Mouse (Mus musculus) right cerebral cortex, postnatal 10 days (tissue): Measurements from ENCODE around the gene Fam160b1.

Source experiments
- DNase-seq, 2 experiments: peaks; one replicate each; pipeline ENCODE4 v3.0.0; 2021; ENCODE audit warnings: low spot score in 2 of 2

Gene Fam160b1

DNA sequence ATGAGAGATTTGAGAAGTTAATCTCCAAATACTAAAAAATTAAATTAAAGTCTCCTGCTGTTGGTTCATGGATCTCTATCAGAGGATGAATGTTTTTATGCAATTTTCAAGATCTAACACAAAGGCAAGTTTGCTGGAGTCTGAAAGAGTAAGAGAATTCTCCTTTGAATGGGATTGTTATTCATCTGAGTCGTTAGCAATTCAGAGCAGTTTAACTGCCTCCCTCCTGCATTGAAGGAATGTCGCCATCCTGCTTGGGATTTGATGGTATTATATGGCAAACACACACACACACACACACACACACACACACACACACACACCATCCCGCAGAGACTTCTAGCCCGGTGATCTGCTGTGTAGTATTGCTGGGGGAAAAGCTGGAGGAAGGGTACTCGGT is 6.1 kb downstream of the Fam160b1 start:
- DNase-seq = no peak

DNA sequence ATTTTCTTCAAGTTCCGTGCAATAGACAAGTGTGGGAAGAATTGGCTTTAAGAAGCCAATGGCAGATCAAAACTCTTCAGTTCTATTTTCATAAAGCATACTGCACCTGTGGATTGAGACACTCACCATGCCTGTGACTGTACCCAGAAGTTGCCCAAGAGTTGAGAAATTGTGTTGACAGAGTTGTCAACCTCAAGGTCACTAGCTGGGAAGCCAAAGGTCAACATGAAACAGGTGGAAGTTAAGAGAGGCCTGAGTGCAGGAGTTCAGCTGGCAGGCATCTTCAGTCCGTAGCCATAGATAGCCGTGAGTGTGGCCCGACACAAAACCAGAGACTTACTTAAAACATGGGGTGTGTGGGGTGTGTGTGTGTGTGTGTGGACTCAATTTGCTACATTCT is 6.7 kb downstream of the Fam160b1 start:
- DNase-seq = no peak

DNA sequence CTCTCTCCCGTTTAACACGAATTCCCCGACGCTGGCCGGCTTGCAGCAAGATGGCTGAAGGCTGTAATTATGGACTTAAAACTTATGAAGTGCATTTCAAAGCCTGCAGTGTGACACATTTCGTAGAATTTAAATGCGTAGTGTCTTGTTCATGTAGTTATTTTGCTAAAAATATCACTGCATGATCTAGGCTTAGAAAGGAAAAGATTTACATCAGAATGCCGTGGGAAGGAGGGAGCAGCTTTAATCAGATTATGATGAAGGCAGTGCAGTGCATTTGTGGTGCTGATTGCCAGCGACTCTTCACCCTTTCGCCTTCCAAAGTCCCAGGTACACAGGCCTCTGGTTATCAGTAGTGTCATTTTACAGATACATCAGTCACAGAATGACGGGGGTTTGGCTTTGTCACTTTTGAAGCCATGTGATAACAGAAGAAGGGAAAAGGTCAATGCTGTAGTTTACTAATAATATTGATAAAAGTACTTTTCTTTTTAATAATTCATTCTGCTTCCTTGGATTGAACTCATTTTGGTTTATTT is 7.4 kb downstream of the Fam160b1 start:
- no peak for DNase-seq

DNA sequence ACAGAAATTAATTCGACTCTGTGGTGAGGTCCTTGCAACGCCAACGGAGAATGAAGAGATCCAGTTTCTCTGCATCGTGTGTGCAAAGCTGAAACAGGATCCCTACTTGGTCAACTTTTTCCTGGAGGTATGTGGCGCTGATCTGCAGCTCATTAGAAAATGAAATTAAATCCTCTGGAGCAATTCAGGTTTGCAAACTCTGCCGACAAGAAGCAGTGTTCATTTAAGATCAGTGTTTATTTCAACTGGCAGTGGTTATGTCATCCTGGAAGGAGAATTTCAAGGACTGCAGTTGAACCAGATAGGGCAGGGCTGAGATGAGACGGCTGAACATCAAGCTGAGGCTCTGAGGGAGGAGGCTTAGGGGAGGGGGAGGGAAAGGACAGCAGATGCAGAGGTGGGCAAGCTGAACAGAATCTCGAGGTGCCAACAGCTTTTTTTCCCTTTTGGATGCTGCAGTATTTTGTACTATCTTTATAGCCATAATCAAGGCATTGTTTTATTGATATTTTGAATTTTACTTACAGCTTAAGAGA is 12.9 kb downstream of the Fam160b1 start:
- DNase-seq = no peak

DNA sequence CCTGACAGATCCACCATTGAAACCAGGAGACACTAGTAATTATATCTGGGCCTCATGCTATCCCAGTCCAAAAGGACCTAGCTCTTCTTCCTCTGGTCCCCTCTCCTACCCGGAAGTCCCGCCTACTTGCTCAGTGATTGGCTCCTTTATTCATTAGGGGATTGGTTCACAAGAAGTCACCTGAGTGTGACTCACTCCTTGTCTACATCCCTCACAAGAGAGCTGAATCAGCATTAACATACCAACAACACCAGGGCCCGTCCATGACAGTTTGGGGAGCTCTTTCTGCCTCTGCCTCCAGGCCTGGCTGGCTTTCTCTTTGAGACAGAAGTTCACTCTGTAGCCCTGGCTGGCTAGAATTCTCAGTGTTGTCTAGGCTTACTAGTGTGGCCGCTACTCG is 14.7 kb downstream of the Fam160b1 start:
- DNase-seq = no peak

DNA sequence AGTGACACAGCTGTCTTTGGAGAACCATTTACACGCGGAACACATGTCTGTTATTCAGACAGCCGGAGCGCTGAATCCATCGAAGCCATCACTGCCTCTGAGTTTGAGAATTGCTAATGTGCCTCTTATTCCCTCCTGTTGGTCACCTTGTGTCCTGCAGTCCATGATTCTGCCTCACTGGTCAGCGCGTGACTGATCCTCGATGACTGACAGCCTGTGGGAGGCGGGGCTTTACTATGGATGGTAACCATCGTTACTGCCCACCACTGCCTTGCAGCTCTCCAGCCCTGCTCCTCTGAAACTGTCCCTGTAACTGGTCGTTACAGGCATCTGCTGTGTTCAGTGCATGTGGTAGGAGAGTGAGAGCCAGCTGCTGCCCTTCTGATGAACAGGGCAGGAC is 15.3 kb downstream of the Fam160b1 start:
- no peak for DNase-seq

DNA sequence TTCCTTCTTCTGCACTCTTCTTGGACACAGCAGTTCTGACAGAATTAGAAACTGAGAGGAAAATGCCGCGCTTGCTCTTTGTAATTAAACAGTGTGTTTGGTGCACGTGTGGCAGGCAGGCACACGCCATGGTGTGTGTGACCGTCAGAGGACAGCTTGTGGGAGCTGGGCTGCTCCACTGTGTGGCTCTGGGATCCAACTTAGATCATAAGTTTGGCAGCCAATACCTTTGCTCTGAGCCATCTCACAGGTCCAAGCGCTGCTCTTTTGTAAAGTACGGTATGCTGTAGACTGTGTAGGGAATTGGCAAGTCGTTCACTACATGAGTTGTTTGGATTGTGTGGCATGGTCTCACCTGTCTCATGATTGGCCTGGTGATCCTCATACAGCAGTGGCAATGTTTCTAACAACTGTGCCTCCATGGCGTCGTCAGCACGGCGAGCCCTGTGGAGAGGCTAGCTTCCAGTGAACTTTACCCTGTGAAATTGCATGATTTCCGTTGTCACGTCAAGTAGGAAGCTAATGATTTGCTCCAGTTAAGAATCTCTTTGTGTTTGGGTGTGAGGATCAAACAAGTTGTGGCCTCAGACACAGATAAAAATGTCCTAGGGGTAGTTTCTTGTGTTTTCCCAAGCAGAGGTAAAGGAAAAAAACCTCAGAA is 16.7 kb downstream of the Fam160b1 start:
- no peak for DNase-seq

DNA sequence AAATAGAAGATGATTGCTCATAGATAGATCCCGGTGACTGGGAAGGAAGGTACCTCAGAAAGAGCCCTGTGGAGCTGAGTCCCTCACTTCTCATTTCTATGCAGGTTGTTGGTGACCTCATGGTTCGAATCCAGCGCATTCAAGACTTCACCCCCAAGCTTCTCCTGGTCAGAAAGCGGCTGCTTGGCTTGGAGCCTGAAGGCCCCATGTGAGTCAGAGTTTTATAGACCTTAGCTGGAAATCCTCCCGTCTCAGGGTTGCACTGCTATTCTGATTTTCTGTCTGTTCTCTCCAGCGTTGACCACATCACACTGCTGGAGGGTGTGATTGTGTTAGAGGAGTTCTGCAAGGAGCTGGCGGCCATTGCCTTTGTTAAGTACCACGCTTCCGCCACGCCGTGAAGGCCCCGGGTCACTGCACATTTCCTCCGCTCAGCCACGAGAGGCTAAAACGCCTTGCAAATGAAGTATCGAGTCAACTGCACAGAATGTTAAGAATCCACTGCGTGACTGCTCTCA is 25.8 kb downstream of the Fam160b1 start:
- DNase-seq = no peak

DNA sequence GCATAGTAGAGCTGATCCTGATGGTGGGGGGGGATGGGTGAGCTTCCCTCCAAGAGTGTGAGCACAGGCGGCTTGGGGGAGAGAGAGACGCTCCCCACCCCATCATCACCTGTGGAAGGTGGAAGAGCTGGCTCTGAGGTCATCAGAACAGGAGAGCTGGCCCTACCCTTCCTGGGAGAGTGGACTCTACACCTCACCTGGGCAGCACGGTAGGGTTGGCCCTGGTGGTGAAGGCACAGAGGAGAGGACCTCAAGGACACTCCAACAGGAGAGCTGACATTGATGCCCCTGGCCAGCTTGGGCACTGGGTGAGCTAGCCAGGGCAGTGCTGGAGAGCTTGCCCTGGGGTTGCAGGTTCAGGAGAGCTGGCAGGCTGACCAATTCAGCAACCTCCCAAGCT is 31.1 kb downstream of the Fam160b1 start:
- DNase-seq = no peak

DNA sequence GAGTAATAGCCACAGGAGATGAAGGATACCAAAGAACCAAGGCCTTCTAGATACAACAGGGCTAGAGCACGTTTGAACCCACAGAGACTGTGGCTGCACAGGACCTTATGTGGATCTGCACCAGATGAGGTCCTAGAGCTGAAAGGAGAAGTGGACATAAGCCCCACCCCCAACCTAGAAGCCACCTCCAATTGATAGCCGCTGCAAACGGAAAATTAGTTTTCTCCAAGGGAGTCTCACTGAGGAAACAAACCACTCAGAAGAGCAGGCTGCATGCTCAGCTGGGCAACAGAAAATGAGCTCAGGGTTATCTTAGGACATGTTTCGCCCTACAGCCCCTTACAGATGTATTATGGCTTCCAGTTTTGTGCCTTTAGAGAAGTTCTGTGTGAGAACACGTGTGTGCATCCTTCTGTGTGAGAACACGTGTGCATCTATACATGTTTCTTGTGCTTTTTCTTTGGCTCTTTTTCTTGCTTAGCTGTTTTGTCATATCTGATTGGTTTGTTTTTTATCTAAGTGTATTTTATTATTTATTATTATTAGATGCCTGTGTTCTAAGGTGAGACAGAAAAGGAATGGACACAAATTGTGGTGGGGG is 33.0 kb downstream of the Fam160b1 start:
- no peak for DNase-seq

DNA sequence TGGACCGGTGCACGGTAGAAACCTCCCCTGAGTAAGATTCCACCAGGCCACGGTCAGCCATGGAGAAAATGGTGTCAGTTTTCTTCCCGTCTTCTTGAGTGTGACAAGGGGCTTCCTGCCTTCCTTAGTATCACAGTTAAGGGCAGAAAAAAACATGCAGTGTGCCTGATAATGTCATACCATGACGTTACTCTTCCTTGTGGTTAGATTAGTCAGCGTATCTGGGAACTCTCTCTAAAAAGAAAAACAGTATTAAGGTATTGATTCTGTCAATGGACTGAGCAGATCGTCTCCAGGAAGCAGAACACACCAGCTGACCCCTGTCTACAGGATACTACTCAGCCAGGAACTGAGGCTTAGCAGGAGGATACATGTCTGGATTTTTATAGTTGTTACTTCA is 36.1 kb downstream of the Fam160b1 start:
- no peak for DNase-seq

DNA sequence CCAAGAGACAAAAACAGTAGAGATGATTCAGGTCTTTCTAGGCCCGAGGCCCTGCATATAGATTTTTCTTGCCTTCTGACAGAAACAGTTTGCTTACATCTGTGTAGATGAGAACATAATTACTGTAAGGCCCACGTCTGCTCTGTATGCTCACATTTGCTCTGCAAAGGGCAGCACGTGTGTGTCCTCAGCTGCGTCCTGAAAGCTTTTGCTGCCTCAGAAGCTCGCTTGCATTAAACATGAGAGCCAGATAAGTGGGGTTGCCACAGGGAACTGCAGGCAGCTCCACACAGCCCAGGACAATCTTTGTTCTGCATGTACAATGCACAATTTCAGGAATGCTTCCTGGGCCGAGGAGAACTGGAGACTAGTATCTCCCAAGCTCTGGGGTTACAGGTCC is 41.9 kb downstream of the Fam160b1 start:
- no peak for DNase-seq

DNA sequence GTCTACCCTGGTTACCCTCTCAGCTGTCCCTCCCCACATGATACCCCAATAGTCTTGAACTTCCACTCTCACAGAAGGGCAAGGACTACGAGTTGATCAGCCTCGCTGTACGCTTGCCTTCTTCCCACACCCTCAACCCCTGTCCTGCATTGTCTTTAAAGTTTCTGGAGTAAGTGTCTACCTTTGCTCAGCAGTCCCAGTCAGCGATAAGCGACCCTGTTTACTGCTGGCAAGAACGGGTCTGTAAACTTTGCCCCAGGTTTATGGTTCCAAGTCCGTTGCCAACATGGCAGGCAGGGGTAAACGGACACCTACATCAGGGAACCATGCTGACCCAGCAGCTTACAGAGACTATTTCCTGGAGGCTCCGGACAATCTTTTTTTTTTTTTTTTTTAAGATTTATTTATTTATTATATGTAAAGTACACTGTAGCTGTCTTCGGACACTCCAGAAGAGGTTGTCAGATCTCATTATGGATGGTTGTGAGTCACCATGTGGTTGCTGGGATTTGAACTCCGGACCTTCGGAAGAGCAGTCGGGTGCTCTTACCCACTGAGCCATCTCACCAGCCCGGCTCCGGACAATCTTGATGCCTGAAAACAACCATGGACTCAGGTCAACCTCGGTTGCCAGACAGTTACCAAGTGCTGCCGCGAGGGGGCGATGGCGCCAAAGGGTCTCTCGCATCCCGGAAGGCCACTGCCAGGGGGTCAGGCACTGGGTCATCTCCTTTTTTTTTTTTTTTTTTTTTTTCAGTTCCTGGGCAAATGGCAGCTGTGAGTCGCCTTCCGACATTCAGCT is 43.4 kb downstream of the Fam160b1 start:
- DNase-seq = peak; percentile 57 to 74

DNA sequence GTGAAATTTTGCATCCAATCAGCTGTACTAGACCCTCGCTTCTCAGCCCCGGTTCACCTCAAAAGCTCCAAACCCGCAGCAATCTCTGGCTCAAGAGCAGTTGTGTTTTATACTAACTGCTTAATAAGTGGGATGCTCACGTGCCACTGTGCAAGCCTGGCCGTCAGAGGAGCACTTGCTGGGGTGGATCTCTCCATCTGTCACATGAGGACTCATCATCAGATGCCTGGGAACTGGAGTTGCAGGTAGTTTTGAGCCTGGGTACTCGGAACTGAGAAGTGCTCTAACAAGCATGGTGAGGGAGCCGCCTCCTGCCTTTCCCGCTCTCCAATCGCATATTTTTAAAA is 44.0 kb downstream of the Fam160b1 start:
- DNase-seq = no peak

DNA sequence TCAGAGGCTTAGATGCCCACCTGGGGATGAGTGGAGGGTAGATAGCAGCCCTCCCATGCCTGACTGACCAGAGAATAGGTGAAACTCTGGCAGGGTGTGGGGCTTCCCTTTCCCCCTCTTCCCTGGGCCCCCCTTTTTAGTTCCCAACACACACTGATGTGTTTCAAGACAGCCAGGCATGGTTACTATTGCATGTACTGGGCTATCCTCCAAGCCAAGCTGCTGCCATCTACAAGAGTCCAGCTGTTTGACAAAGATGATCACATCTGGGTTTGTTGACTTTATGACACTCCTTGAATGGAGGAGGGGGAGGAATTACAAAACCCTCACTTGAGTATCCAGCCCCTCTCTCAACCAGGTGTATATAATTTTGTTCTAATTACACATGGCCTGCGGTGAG is 47.5 kb downstream of the Fam160b1 start:
- DNase-seq = no peak

DNA sequence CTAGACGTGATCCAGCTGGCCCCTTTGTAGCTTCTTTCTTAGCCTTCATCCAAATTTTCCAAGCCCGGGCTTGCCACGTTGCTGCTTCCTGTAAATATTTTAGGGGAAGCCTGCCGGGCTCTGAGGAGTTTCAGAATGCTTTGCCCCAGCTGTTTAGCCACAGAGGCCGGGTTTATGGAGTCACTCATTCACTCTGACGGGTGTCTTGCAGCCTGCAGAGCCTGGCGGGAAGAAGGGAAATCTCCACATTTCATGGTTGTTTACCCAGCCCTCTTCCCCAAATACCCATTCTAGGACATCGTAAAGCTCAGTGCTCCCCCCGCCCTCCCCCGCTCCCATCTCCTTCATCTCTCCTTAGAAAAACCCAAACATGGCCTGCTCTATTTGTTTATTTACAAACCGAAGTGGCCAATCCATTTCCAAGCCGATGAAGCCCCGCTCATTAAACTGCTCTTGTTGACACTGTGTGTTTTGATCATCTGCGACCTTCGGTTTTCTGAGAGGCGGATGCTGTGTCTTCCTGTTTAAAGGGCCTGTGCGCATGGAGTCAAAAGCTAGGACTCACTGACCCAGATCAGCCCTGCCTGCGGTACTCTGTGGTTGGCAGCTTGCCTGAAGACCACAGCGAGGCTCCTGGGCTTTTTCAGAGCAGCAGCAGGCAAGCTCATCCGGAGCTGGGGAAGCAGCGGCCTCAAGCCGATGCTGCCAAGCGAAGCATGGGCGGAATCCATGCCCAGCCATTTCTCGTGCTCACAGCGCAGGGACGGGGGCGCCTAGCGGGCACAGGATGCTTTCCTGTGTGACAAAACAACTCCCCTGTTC is 51.1 kb downstream of the Fam160b1 start:
- DNase-seq = peak; percentile 83 to 84

DNA sequence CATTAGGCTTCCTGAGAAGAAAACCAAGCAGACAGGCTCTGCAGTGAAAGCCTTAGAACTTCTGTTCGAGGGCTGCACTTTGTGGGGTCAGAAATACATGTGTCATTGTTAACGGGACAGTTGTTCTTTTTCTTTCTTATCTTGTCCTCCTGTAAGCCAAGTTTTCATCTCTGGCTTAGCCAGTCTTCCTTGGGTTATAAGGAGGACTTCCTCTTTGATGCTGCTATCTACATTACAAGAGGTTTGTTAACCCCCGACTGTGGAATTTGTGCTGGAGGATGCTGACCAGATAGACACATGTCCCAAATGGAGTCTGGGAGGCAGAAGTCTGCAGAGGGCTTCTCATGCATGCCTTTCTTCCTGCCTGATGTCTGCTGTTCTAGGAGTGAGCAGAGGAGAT is 52.7 kb downstream of the Fam160b1 start:
- DNase-seq = no peak

DNA sequence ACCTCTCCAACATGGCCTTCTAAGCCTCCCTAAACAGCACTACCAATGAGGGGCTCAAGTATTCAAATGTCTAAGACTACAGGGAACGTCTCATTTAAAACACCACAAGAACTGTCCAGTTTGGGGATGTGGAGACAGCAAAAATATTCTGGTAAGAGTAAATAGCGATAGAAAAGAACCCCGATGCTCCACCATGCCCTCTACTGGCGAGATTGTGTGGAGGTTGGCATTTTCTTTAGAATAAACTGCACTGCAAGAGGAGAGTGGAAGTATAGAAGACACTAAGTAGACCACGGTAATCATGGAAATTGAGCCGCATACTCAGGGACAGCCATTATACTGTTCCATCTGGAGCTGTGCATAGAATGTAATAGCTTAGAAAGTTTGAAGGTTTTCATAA is 53.4 kb downstream of the Fam160b1 start:
- DNase-seq = no peak

DNA sequence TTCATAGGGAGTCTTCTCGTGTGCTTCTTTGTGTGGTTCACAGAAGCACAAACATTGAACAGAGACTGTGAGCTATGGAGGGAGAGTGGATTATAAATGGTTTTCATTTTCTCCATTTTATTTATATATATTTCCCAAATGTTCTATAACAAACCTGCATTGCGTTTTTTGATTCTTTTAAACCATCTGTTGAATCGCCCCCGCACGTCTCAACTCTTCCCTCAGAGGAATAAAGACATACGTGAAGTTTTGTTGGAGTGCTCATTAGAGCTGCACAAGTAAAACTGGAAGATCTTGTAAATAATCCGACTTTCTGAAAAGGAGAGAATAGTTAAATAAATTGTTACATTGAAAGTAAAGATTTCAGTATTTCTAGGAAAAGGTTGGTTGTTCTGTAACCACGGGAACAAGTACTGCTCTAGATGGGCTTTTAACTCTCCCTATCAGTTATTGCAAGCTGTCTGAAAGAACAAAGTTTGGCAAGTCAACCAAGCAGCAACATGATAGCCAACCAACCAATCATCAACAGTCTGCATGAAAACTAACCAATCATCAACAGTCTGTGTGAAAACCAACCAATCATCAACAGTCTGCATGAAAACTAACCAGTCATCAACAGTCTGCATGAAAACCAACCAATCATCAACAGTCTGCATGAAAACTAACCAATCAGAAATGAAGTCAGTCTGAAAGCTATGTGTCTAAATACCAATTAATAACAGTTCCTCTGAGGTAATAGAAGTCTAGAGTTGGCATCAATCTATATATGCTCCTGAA is 54.7 kb downstream of the Fam160b1 start:
- peak in 1 of 2 experiments; percentile 42 for DNase-seq

DNA sequence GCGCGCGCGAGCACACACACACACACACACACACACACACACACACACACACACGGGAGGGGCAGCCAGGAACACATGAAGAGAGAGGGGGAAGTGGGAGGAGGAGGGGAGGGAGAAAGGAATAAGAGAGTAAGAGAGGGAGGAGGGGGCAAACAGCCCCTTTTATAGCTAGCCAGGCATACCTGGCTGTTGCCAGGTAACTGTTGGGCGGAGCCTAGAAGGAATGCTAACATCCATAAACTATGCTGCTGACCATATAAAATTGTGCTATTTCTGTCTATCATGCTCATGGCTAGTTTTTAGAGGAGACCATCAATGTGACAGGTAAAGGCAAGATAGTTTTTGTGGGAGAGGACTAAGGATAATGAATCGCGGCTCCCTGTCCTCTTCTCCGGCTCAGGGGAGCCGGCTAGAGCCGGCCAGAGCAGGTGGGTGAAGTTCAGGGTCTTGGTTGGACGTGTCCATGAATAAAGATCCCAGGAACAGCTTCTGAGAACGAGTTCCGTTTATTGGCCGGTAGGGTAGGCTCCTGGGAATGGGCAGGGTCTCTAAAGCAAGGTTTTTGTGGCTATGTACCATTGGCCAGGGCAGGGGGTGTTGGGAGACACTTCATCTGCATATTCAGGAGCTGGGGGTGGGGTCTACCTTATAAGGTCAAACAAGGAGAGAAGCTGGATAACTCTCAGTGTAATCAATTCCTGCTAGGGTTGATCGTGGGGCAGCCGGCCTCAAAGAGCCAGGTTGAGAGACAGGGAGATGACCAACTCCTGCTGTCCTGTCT is 57.5 kb downstream of the Fam160b1 start:
- DNase-seq = no peak
